11 mouse cellular contexts compared by ENCODE assay signal in genomic region chr1:144018417-144018958, GRCm38 (mm10). TPM values are rescaled to one million over a fixed set of nuclear protein-coding genes. Genes with fewer than 3 reads are reported as not detected.
DNase-seq lines count a peak whose midpoint lies in the region; ATAC-seq and TF ChIP-seq lines count a peak whose summit lies in the region.
"Had no signal": no experiment of that assay in that cellular context is flagged by ENCODE, and none has a peak within 500 bp of the region (broad histone marks: within the 10 kb centered on the region; RNA-seq: fewer than 3 reads in every experiment).

No protein-coding gene starts in this region.

- H3K4me3 ChIP-seq in heart, embryonic 12.5 days, result no peak overlapping the region
- H3K4me3 ChIP-seq in heart, embryonic 13.5 days, result no peak overlapping the region
- no peak overlapping the region for H3K4me3 ChIP-seq in kidney, postnatal 0 days (replicated peaks; ENCODE audit: low read depth, low read length)
- H3K4me3 ChIP-seq: left cerebral cortex, adult 2 months; midbrain, embryonic 12.5 days had no signal

- H3K4me1 ChIP-seq in heart, embryonic 12.5 days (replicated peaks), result peaks cover 6% of the 10 kb centered on the region; the same call in 1 of the 2 replicates
- H3K4me1 ChIP-seq in heart, embryonic 13.5 days, result peaks cover 12% of the 10 kb centered on the region
- H3K4me1 ChIP-seq in kidney, postnatal 0 days (replicated peaks; ENCODE audit: insufficient read depth, low read length), result peaks cover 4% of the 10 kb centered on the region; the same call in 1 of the 2 replicates
- H3K4me1 ChIP-seq: midbrain, embryonic 12.5 days had no signal

- no peaks in the 10 kb centered on the region for H3K36me3 ChIP-seq in heart, embryonic 12.5 days
- H3K36me3 ChIP-seq in heart, embryonic 13.5 days, result no peaks in the 10 kb centered on the region
- no peaks in the 10 kb centered on the region for H3K36me3 ChIP-seq in kidney, postnatal 0 days (ENCODE audit: insufficient read depth, low read length)
- H3K36me3 ChIP-seq: G1E; midbrain, embryonic 12.5 days had no signal

- H3K9ac ChIP-seq in heart, embryonic 12.5 days, result no peak overlapping the region
- H3K9ac ChIP-seq in heart, embryonic 13.5 days, result no peak overlapping the region
- H3K9ac ChIP-seq in kidney, postnatal 0 days (ENCODE audit: low read depth, low read length), result no peak overlapping the region
- H3K9ac ChIP-seq: midbrain, embryonic 12.5 days had no signal

- H3K9me3 ChIP-seq in heart, embryonic 12.5 days (replicated peaks), result no peaks in the 10 kb centered on the region
- no peaks in the 10 kb centered on the region for H3K9me3 ChIP-seq in heart, embryonic 13.5 days
- no peaks in the 10 kb centered on the region for H3K9me3 ChIP-seq in kidney, postnatal 0 days (replicated peaks; ENCODE audit: low read length)
- H3K9me3 ChIP-seq: G1E; midbrain, embryonic 12.5 days had no signal

- H3K27me3 ChIP-seq in heart, embryonic 12.5 days (replicated peaks), result no peaks in the 10 kb centered on the region
- no peaks in the 10 kb centered on the region for H3K27me3 ChIP-seq in heart, embryonic 13.5 days (replicated peaks)
- H3K27me3 ChIP-seq in kidney, postnatal 0 days (ENCODE audit: insufficient read depth, low read length), result no peaks in the 10 kb centered on the region
- H3K27me3 ChIP-seq: midbrain, embryonic 12.5 days had no signal

- no peak for TF ChIP-seq CTCF in kidney, postnatal 0 days (IDR thresholded peaks at IDR 0.05; ENCODE audit: low read depth)

- no peak for ATAC-seq in heart, embryonic 12.5 days (ENCODE audit: insufficient number of reproducible peaks, low FRiP score)
- ATAC-seq in heart, embryonic 13.5 days (ENCODE audit: extremely low read depth, insufficient number of reproducible peaks, low FRiP score, low TSS enrichment), result peak; percentile 42; the same call in 1 of the 2 replicates
- ATAC-seq in kidney, postnatal 0 days (replicated peaks; ENCODE audit: low FRiP score, low read depth), result peak; percentile 52

- WGBS in heart, embryonic 12.5 days, result 58% methylated on average over 7 of the region's 7 CpGs
- 52% methylated on average over 7 of the region's 7 CpGs for WGBS in heart, embryonic 13.5 days
- WGBS in kidney, postnatal 0 days, result 20% methylated on average over 7 of the region's 7 CpGs

- peak; percentile 97 for DNase-seq in heart, adult 11 months
- DNase-seq in cerebellum, adult 9-10 months, result peak; percentile 14
- peak; percentile 70 for DNase-seq in kidney, postnatal 0 days (ENCODE audit: low spot score)
- no peak for DNase-seq in retina, postnatal 1 day
- no peak for DNase-seq in right cerebral cortex, postnatal 14 days
- DNase-seq in gastrocnemius, postnatal 10 days, result no peak

- H3K4me2 ChIP-seq in heart, embryonic 12.5 days, result no peak overlapping the region
- no peak overlapping the region for H3K4me2 ChIP-seq in heart, embryonic 13.5 days
- peak overlapping the region; percentile 5; the same call in 1 of the 2 replicates for H3K4me2 ChIP-seq in kidney, postnatal 0 days (ENCODE audit: low read length)
- H3K4me2 ChIP-seq: midbrain, embryonic 12.5 days had no signal

- no peak overlapping the region for H3K27ac ChIP-seq in heart, embryonic 12.5 days (ENCODE audit: poor library complexity, severe bottlenecking)
- no peak overlapping the region for H3K27ac ChIP-seq in heart, embryonic 13.5 days (replicated peaks)
- no peak overlapping the region for H3K27ac ChIP-seq in kidney, postnatal 0 days
- H3K27ac ChIP-seq: left cerebral cortex, adult 2 months; midbrain, embryonic 12.5 days had no signal

RNA-seq across cellular contexts. Expression of gene Rgs2, which starts 14.5 kb away (rescaled TPM):
- 16.1 and 17.4 TPM in 2 replicates for polyA plus RNA-seq in heart, embryonic 12.5 days (2016; fragmentation: Nextera tagmentation; extraction: Ambion mirVana)
- polyA plus RNA-seq in heart, embryonic 13.5 days (2015; fragmentation: Nextera tagmentation; extraction: Ambion mirVana), result 16.4 and 18.8 TPM in 2 replicates
- 37.4 and 40.6 TPM in 2 replicates for polyA plus RNA-seq in kidney, postnatal 0 days (2015; fragmentation: Nextera tagmentation; extraction: Ambion mirVana)
- 10 to 100 TPM; 14.1 to 15.7 TPM for total RNA-seq in gastrocnemius, postnatal 10 days (2021)

Comparison
In these comparisons a context has a peak if more than half of its experiments do, and no peak if none do; other contexts are left out.
1. DNase-seq: peak in heart, adult 11 months (single experiment), cerebellum, adult 9-10 months (single experiment) and kidney, postnatal 0 days (single experiment); none in retina, postnatal 1 day (single experiment), right cerebral cortex, postnatal 14 days (single experiment) and gastrocnemius, postnatal 10 days (single experiment).